Mouse (Mus musculus) cerebellum, adult 8-10 months (tissue): ENCODE data around the gene Doxl2.
"Not testable (repeated sequence)": the region's sequence is repeated elsewhere in the genome, so short reads cannot be mapped to it uniquely, and the experiment has no call there.

Source experiments
- DNase-seq: peaks from one replicate; pipeline ENCODE4 v3.0.0; 2022

Doxl2 gene

GRCm38 (mm10) chr6:48974663-48975062 is at the start of gene Doxl2:
TSS of gene Doxl2 (plus strand) at chr6:48974963.
- no peak for DNase-seq

- DNase-seq = no peak
Measured at GRCm38 (mm10) chr6:48929595-48929994, 45.2 kb upstream of the Doxl2 start, which contains the start of gene 1600015I10Rik. TSS of gene 1600015I10Rik (plus strand) at chr6:48929895.

- no peak for DNase-seq
Measured at GRCm38 (mm10) chr6:48949596-48949995, 25.2 kb upstream of the Doxl2 start.

GRCm38 (mm10) chr6:48950676-48951075 is 24.1 kb upstream of the Doxl2 start:
- DNase-seq = no peak

GRCm38 (mm10) chr6:48951630-48952029 is 23.1 kb upstream of the Doxl2 start:
- no peak for DNase-seq

GRCm38 (mm10) chr6:48953220-48953619 is 21.5 kb upstream of the Doxl2 start:
- DNase-seq = no peak

GRCm38 (mm10) chr6:48954211-48954610 is 20.6 kb upstream of the Doxl2 start:
- no peak for DNase-seq

- DNase-seq = no peak
Measured at GRCm38 (mm10) chr6:48954946-48955345, 19.8 kb upstream of the Doxl2 start.

GRCm38 (mm10) chr6:48956785-48957184 is 18.0 kb upstream of the Doxl2 start:
- no peak for DNase-seq

- DNase-seq = no peak
Measured at GRCm38 (mm10) chr6:48958053-48958452, 16.7 kb upstream of the Doxl2 start.

GRCm38 (mm10) chr6:48959151-48959550 is 15.6 kb upstream of the Doxl2 start:
- not testable (repeated sequence) for DNase-seq

GRCm38 (mm10) chr6:48966696-48967095 is 8.1 kb upstream of the Doxl2 start:
- DNase-seq = not testable (repeated sequence)

- DNase-seq = no peak
Measured at GRCm38 (mm10) chr6:48967868-48968267, 6.9 kb upstream of the Doxl2 start.

- DNase-seq = no peak
Measured at GRCm38 (mm10) chr6:48979616-48980015, 4.9 kb downstream of the Doxl2 start.

- no peak for DNase-seq
Measured at GRCm38 (mm10) chr6:48982305-48982704, 7.5 kb downstream of the Doxl2 start.

GRCm38 (mm10) chr6:48986444-48986990 is 11.8 kb downstream of the Doxl2 start, which contains the start of gene Svs1:
TSS of gene Svs1 (plus strand) at chr6:48986861.
- DNase-seq = no peak

GRCm38 (mm10) chr6:48989971-48990370 is 15.2 kb downstream of the Doxl2 start:
- DNase-seq = no peak

- DNase-seq = no peak
Measured at GRCm38 (mm10) chr6:48991991-48992390, 17.2 kb downstream of the Doxl2 start.

GRCm38 (mm10) chr6:48998186-48998585 is 23.4 kb downstream of the Doxl2 start:
- no peak for DNase-seq

GRCm38 (mm10) chr6:48998796-48999195 is 24.0 kb downstream of the Doxl2 start:
- DNase-seq = no peak

GRCm38 (mm10) chr6:49003381-49003780 is 28.6 kb downstream of the Doxl2 start:
- no peak for DNase-seq

- DNase-seq = peak; percentile 49
Measured at GRCm38 (mm10) chr6:49007981-49008380, 33.2 kb downstream of the Doxl2 start.

GRCm38 (mm10) chr6:49008420-49009160 is 33.8 kb downstream of the Doxl2 start:
- no peak for DNase-seq

- DNase-seq = no peak
Measured at GRCm38 (mm10) chr6:49009161-49009555, 34.4 kb downstream of the Doxl2 start.

- no peak for DNase-seq
Measured at GRCm38 (mm10) chr6:49009665-49010064, 34.9 kb downstream of the Doxl2 start.
